Mouse (Mus musculus) splenic B cell, adult 2 months (primary cell): ENCODE data around the gene Serpinb5.
A peak's percentile ranks its signal among the peaks of the same experiment; 100 is the strongest.

Experiments
- DNase-seq: peaks from one replicate; pipeline ENCODE4 v3.0.0-alpha.2; 2011; ENCODE audit warnings: low read depth, low spot score
- H3K27me3 ChIP-seq: 2 replicates; pipeline ENCODE4 v1.6.1; 2012; ENCODE audit warnings: mild to moderate bottlenecking, low read length, moderate library complexity, mixed read lengths; ENCODE audit not compliant: control insufficient read depth, poor library complexity, insufficient read depth, severe bottlenecking
- H3K36me3 ChIP-seq: 2 replicates; pipeline ENCODE4 v1.6.1; 2012; ENCODE audit warnings: mild to moderate bottlenecking, low read length, moderate library complexity, mixed read lengths; ENCODE audit not compliant: control insufficient read depth, poor library complexity, insufficient read depth, severe bottlenecking

The Serpinb5 gene

GRCm38 (mm10) chr1:106860847-106861246, at the start of gene Serpinb5:
TSS of gene Serpinb5 (plus strand) at chr1:106861173.
- no peak for DNase-seq
- Histone ChIP-seq H3K36me3 (no peaks in the 10 kb centered on the region), H3K27me3 (no peaks in the 10 kb centered on the region)

GRCm38 (mm10) chr1:106814864-106815263, 46.1 kb upstream of the Serpinb5 start:
- no peaks in the 10 kb centered on the region for H3K36me3 ChIP-seq
- no peak for DNase-seq
- no peaks in the 10 kb centered on the region for H3K27me3 ChIP-seq

GRCm38 (mm10) chr1:106815265-106815664, 45.7 kb upstream of the Serpinb5 start:
- no peaks in the 10 kb centered on the region for H3K36me3 ChIP-seq
- no peaks in the 10 kb centered on the region for H3K27me3 ChIP-seq
- DNase-seq, result peak; percentile 40

DNA sequence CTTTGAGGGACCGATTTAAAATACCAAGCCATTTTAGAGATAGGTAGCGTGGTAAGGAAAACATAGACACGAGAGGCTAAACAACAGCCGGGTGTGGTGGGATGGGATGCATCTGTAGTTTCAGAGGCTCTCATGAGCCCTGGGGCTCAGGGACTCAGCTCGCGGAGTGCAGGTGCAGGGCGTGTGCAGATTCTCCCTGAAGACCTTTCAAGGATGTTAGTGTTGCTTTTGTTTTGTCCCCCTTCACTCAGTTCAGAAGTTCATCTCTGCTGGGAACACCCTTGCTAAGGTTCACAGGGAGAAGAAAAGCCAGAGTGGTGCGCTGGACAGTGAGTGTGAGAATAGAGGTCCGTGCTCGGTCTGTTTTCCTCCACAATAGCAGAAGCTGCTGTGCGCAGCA, 44.2 kb upstream of the Serpinb5 start:
- no peaks in the 10 kb centered on the region for H3K36me3 ChIP-seq
- H3K27me3 ChIP-seq, result no peaks in the 10 kb centered on the region
- DNase-seq, result no peak

- Histone ChIP-seq H3K27me3 (no peaks in the 10 kb centered on the region), H3K36me3 (no peaks in the 10 kb centered on the region)
- DNase-seq, result peak; percentile 73
Observed at GRCm38 (mm10) chr1:106818323-106818722, 42.6 kb upstream of the Serpinb5 start.

- DNase-seq, result no peak
- no peaks in the 10 kb centered on the region for H3K36me3 ChIP-seq
- H3K27me3 ChIP-seq, result no peaks in the 10 kb centered on the region
Observed at GRCm38 (mm10) chr1:106822297-106822696, 38.7 kb upstream of the Serpinb5 start.

DNA sequence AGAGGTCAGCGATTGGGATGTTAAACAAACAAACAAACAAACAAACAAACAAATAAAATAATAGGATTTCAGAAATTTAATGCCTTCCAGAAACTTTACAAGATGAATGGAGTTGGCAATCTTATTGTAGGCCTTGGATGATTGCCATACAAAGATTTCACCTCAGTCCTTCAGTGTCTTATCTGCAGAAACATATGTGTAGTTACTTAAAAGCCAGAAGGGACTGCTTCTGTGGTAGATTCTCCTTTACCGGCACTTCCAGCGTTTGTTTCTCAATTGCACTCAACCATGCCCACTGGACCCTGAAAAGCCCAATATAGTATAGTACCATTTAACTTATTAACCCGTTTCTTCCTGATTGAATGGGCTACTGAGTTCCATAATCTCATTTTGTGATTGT, 32.2 kb upstream of the Serpinb5 start:
- no peaks in the 10 kb centered on the region for H3K36me3 ChIP-seq
- no peaks in the 10 kb centered on the region; the same call in 1 of the 2 replicates for H3K27me3 ChIP-seq
- no peak for DNase-seq

DNA sequence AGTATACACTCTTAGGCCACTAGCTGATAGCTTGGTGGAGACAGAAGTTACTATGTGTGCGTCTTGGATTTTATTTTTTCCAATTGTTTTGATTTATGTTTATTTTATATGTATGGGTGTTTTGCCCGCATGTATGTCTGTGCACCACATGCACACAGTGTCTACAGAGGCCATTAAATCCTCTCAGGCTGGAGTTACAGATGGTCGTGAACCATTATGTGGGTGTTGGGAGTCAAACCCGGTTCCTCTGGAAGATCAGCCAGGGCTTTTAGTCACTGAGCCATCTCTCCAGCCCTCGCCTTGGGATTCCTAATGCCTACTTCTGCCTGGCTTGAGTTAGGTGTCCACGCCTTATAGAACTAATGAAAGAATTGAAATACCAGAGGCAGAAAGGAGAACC, 4.6 kb downstream of the Serpinb5 start:
- no peaks in the 10 kb centered on the region for H3K27me3 ChIP-seq
- no peak for DNase-seq
- H3K36me3 ChIP-seq, result no peaks in the 10 kb centered on the region

DNA sequence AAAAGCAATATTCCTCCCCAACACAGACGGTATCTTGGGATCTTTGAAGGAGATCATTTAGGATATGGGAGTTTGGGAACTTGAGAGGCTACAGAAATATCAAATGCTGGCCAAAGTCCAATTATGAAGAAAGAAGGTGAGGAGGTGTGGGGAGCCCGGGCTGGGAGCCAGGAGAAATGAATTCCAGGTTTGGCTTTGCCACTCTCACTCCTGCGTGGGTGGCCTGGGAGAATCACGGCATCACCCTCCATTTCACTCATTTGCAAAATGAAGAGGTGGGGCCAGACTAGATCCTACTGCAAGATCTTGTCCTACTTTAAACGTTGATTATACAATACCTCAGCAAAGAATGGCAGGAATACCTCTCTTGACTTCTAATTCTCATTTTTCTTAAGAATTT, 5.1 kb downstream of the Serpinb5 start:
- Histone ChIP-seq H3K27me3 (no peaks in the 10 kb centered on the region), H3K36me3 (no peaks in the 10 kb centered on the region)
- no peak for DNase-seq

DNA sequence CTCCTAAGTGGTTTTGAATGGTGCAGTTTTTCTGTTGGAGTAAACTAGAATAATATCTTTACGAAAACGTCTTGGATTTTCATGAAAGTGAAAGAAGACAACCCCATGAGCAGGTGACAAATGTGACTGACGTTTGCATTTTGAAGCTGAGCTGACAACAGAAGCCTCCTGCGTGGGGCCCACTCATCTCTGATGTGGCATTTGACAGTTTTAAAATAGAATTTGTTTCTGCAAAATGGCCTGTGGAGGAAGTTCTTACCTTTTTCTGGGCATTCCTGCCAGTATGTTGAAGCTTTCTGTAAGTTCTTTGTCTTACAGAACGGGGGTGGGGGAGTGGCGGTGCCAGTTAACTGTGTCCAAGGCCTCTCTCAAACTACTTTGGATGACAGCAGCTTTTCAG, 5.8 kb downstream of the Serpinb5 start:
- no peak for DNase-seq
- H3K27me3 ChIP-seq, result no peaks in the 10 kb centered on the region
- no peaks in the 10 kb centered on the region for H3K36me3 ChIP-seq

DNA sequence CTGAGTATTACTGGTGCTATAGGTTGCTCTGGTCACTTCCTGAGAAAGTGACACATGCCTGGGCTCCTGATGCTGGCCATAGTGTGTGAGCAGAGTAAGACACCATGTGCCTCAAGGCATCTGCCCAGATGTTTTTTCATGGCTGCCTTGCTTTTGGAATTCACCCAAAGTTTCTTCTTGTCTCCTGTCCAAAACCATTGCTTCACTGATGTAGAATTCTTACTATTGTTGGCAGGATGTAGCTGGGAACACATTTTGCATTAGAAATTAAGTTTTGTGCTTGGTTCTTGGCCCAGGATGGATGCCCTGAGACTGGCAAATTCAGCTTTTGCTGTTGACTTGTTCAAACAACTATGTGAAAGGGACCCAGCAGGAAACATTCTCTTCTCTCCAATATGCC, 9.0 kb downstream of the Serpinb5 start:
- Histone ChIP-seq H3K36me3 (no peaks in the 10 kb centered on the region), H3K27me3 (no peaks in the 10 kb centered on the region)
- DNase-seq, result no peak

DNA sequence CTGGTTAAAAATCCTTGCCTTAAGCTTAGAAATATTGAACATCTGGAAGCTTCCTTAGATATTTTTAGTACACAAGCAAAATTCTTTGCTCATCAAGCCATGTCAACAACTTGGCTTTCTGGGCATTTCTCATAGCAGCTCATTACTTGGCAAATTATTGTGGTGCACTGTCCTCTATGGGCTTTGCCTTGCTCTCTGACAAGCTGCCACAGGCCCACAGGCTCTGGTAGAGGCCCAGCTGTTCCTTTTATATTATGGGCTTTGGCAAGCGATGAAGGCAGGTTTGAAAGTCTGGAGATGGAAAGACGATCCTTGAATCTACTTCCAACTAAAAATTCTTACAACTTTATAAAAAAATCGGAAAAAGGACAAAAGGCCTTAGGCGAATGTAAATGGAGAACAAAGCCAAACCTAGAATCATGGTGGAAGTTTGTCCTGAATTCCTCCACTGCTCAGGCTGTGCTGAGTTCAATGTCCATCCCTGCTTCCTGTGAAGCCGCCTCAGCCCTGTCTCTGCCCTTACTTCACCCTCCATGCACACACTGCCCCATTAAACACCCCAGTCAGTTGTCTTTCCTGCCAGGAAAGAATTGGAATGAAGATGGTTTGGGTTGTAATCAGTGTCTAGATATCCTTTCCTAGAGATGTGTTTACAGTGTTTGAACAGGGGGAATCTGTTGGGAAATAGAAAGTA, 14.4 kb downstream of the Serpinb5 start:
- Histone ChIP-seq H3K36me3 (no peaks in the 10 kb centered on the region), H3K27me3 (no peaks in the 10 kb centered on the region)
- DNase-seq, result no peak

DNA sequence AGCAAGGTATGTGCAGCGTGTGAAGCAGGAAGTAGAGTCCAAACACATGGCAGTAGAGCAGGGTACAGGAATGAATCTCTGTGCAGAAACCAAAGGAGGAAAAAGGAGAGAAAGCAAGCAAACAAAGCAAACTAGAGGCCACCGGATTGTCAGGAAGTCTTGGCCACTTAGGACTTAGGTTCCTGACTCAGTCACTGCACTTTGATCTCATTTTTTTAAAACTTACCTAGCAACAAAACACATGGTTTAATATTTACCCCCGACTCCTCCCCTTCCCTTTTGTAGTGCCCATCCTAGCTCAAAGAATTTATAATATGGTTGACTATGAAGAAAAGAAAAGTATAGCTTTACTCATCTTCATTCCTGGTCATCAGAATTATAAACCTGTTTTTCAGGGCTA, 15.2 kb downstream of the Serpinb5 start:
- Histone ChIP-seq H3K36me3 (no peaks in the 10 kb centered on the region), H3K27me3 (no peaks in the 10 kb centered on the region)
- no peak for DNase-seq

DNA sequence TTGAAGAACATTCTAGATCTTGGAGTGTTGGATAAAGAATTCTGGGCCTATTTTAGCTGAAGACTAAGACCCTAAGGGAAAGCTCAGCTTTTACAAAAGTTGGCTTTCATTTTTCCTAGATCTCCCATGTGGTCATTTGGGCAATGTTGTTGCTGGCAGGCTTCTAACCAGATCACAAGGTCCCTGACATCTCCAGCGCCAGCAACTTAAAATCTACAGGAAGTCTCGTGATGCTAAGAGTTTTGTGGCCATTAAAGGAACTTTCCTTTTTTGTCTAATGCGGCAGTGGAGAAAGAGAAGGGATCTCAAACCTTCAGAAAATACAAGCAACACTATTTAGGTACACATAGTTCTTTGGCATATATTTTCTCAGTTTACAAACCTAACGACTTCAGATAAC, 21.8 kb downstream of the Serpinb5 start:
- Histone ChIP-seq H3K36me3 (no peaks in the 10 kb centered on the region), H3K27me3 (no peaks in the 10 kb centered on the region)
- DNase-seq, result no peak

GRCm38 (mm10) chr1:106883369-106883768, 22.4 kb downstream of the Serpinb5 start:
- Histone ChIP-seq H3K27me3 (no peaks in the 10 kb centered on the region), H3K36me3 (no peaks in the 10 kb centered on the region)
- no peak for DNase-seq

- peak; percentile 8 for DNase-seq
- Histone ChIP-seq H3K27me3 (no peaks in the 10 kb centered on the region), H3K36me3 (no peaks in the 10 kb centered on the region)
Observed at GRCm38 (mm10) chr1:106883812-106884211, 22.8 kb downstream of the Serpinb5 start.
